Mouse (Mus musculus) kidney, adult 8-10 months (tissue): ENCODE data around the gene Dnaaf2.
A peak's percentile ranks its signal among the peaks of the same experiment; 100 is the strongest.

ENCODE experiments used
- DNase-seq, 2 experiments: peaks; one replicate each; pipeline ENCODE4 v3.0.0; 2022

Dnaaf2 gene

DNA sequence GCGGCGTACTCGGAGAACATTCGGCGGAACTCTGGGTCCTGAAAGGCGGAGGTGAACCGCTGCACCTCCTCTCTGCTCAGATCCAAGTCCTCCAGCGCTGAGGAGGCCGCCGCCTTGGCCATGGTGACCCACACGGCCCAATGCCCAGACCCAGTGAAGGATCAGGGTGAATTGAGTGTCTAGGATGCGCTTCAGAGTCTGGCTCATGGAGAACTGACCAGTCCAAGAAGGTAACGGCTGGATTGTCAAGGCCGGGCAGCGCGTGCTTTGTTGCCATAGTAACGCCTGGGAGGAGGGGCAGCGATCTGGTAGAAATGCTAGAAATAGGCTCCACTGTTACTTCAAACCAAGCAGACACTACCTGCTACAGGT lies at the start of gene Dnaaf2:
Dnaaf2 (minus strand) TSS at position 266 of the 372 bp plus-strand sequence.
- peak; percentile 77 to 87 for DNase-seq

GRCm38 (mm10) chr12:69241771-69242431 lies 43.7 kb upstream of the Dnaaf2 start:
- peak; percentile 50 to 53 for DNase-seq

GRCm38 (mm10) chr12:69241405-69241770 lies 43.2 kb upstream of the Dnaaf2 start:
- no peak for DNase-seq

- no peak for DNase-seq
Measured at GRCm38 (mm10) chr12:69240876-69241275, 42.6 kb upstream of the Dnaaf2 start, which contains the start of gene Klhdc1. TSS of gene Klhdc1 (plus strand) at chr12:69241176.

GRCm38 (mm10) chr12:69238284-69238683 lies 40.1 kb upstream of the Dnaaf2 start:
- no peak for DNase-seq

DNA sequence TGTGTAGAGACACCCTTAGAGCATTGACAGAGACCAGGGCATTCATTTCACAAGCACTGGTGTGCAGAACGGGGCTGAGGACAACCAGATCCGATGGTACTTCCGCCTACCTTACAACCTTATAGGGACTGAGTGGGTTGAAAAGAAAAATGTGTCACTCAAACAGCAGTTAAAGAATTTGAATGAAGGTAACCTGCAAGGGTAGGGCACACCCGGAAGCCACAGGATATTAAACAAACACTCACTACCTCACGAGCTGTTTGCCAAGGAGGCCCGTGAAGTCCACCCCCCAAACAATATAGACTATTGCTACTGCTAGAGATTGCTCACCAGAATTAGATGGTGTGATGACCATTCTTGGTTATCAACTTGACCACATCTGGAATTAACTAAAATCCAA lies 37.6 kb upstream of the Dnaaf2 start:
- no peak for DNase-seq

GRCm38 (mm10) chr12:69229251-69229650 lies 31.0 kb upstream of the Dnaaf2 start:
- DNase-seq = no peak

- DNase-seq = peak; percentile 78 to 89
Measured at GRCm38 (mm10) chr12:69227776-69228466, 29.7 kb upstream of the Dnaaf2 start, which contains the start of gene Pole2. TSS of gene Pole2 (minus strand) at chr12:69228195.

DNA sequence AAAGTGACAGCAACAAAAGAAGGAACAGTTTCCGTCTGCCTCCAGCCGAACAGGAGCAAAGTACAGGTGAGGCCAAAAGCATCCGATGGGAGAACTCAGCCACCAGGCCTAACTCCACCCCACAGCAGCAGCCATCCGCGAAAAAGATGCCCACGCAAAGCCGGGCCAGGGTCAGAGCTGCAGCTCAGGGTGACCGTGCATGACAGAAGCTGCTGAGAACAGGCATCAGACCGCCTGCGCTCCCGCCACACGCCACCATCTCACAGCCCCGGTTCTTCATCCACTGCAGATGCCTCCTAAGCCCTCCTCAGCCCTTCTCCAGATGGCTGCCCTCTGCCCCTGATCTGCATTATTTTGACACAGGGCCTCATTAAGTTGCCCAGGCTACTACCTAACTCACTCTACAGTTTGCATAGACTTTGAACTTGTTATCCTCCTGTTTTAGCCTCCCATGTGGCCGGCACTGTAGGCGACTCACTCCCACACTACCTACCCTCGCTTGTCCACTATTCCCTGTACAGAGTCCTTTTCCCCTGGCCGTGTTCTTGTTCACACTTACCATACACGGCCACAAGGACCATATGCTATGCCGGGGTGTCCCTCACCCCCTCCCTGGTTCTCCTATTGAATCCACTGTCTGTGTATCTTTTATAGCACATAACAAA lies 22.5 kb upstream of the Dnaaf2 start:
- no peak for DNase-seq

GRCm38 (mm10) chr12:69216587-69216986 lies 18.4 kb upstream of the Dnaaf2 start:
- DNase-seq = no peak

DNA sequence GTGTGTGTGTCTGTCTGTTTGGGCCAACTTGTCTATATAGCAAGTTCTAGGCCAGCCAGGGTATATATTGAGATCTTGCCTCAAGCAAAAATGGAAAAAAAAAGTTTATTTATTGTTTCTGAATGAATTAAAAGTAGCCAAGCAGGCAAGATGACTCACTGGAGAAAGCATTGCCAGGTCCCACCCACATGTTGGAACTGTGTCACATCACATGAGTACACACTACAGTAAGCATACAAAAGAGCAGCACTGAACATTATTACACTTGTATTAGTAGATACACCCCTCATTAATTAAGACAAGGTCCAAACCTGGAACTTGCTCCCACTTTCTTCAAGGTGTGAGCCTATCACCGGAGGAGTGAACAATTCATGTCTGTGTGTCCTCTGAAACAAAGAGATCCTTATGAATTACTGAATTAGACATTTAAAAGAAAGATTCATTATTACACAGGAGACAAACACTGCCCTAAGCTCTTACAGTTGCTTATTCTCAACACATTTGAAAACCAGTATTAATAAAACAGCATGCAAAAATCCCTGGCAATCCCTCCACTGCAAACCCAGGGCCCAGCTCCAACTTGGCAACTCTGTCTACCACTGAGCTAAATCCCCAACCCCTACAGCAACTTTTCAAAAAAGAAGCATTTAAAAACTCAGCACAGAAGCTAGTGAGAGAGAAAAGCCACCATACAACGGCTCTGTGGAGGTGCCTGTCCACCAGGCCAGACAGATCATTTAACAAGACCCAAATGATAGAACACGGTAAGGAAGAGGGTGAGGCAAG lies 17.0 kb upstream of the Dnaaf2 start:
- DNase-seq = no peak

- DNase-seq = no peak
Measured at GRCm38 (mm10) chr12:69214393-69214792, 16.2 kb upstream of the Dnaaf2 start.

- no peak for DNase-seq
Measured at GRCm38 (mm10) chr12:69213186-69213777, 15.1 kb upstream of the Dnaaf2 start.

GRCm38 (mm10) chr12:69211057-69211456 lies 12.8 kb upstream of the Dnaaf2 start:
- no peak for DNase-seq

DNA sequence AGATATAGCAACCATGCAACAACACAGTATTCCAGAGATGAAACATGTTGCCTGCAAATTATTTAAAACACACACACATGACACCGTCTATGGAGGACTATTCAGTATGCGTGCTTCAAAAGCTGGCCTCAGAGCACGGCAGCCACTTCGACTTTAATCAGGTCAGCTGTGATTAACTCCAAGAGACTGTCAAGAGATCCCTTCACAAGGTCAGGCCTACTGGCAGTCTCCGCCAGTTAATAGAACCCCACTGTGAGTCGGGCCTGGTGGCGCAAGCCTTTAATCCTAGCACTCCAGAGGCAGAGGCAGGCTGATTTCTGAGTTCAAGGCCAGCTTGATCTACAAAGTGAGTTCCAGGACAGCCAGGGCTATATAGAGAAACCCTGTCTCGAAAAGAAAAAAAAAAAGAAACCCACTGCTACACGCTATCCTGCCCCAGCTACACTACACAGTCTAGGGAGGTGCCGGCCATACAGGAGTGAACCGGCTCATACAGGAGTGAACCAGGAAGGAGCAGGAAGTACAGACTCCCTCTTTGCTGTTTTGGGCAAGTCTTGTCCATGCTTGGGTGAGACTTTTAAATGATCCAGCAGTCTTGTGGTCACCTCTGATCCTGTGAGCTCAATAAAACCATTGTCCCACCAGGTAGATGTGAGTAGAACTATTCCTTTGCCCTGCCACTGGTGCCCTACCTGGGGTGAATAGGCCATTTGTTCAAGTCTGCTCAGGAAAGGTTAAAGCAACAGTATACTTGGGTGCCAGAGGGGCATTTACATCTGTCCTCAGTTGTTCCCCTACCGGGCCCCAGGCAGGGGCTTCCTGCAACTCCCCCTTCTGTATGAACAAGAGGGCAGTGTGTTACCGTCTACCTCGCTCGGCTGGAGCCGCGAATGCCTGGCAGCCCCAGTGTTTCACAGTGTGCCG lies 12.1 kb upstream of the Dnaaf2 start:
- DNase-seq = no peak

- no peak for DNase-seq
Measured at GRCm38 (mm10) chr12:69208520-69208919, 10.3 kb upstream of the Dnaaf2 start.

- DNase-seq = no peak
Measured at GRCm38 (mm10) chr12:69207926-69208325, 9.7 kb upstream of the Dnaaf2 start.

GRCm38 (mm10) chr12:69207396-69207795 lies 9.2 kb upstream of the Dnaaf2 start:
- no peak for DNase-seq

DNA sequence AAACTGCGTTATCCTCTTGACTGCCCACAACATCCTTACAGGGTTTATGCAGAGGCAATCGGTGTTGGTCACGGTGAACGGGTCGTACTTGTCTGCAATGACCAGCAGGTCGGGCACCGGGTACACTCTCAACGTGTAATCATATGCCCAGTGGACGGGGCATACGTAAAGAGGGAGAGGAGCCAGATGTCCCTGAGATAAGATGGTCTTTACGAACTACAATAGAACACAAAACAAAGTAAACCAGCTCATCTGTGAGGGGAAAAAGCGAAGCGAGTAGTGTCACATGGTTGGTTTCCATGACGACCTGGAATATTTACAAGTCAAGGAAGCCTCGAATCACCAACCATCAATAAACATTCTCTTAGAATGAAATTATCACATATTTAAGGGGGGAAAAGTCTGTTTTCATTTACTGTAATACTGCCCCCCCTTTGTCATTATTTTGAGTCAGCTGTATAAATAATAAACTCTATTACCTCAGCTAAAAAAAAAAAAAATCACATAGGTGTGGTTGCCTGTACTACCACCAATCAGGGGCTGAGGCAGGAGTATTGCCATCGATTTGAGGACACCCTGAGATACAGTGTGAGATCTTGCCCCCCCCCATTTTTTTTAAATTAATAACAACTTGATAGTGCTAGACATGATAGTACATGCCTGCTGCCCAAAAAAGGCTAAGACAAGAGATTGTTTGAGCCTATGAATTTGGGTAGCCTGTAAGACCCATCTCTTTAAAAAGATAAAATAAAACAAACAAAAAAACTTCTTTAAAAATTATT lies 6.0 kb upstream of the Dnaaf2 start, which contains the start of gene Gm49384:
Gm49384 (minus strand) TSS at position 216 of the 782 bp plus-strand sequence.
- no peak for DNase-seq

- DNase-seq = no peak
Measured at GRCm38 (mm10) chr12:69198985-69199384, 756 bp upstream of the Dnaaf2 start.
